ENCODE assay signal across 9 mouse cellular contexts in genomic region chr6:125379781-125380180, GRCm38 (mm10). TPM values are rescaled to one million over a fixed set of nuclear protein-coding genes. Genes with fewer than 3 reads are reported as not detected.
A peak's percentile ranks its signal among the peaks of the same experiment; 100 is the strongest.
DNase-seq lines count a peak whose midpoint lies in the region; ATAC-seq and TF ChIP-seq lines count a peak whose summit lies in the region.
"Had no signal": no experiment of that assay in that cellular context is flagged by ENCODE, and none has a peak within 500 bp of the region (broad histone marks: within the 10 kb centered on the region; RNA-seq: fewer than 3 reads in every experiment).

No protein-coding gene starts in this region.

- H3K27me3 ChIP-seq in neural tube, embryonic 12.5 days (replicated peaks): peaks cover 64% of the 10 kb centered on the region
- peaks cover 72% of the 10 kb centered on the region for H3K27me3 ChIP-seq in hindbrain, embryonic 13.5 days
- H3K27me3 ChIP-seq in liver, embryonic 12.5 days (replicated peaks): peaks cover 84% of the 10 kb centered on the region
- H3K27me3 ChIP-seq in stomach, postnatal 0 days (ENCODE audit: control insufficient read depth, insufficient read depth, low read length): no peaks in the 10 kb centered on the region

- 2% methylated on average over 9 of the region's 9 CpGs for WGBS in neural tube, embryonic 12.5 days
- 4% methylated on average over 9 of the region's 9 CpGs for WGBS in hindbrain, embryonic 13.5 days
- WGBS in liver, embryonic 12.5 days (ENCODE audit: insufficient replicate concordance): 6% methylated on average over 9 of the region's 9 CpGs
- WGBS in stomach, postnatal 0 days: 10% methylated on average over 9 of the region's 9 CpGs

- no peaks in the 10 kb centered on the region for H3K36me3 ChIP-seq in neural tube, embryonic 12.5 days
- no peaks in the 10 kb centered on the region for H3K36me3 ChIP-seq in hindbrain, embryonic 13.5 days
- no peaks in the 10 kb centered on the region for H3K36me3 ChIP-seq in liver, embryonic 12.5 days
- H3K36me3 ChIP-seq in stomach, postnatal 0 days (ENCODE audit: control insufficient read depth, insufficient read depth, low read length): no peaks in the 10 kb centered on the region

- no peak overlapping the region for H3K9ac ChIP-seq in neural tube, embryonic 12.5 days
- peak overlapping the region; percentile 60; the same call in 1 of the 2 replicates for H3K9ac ChIP-seq in hindbrain, embryonic 13.5 days
- H3K9ac ChIP-seq in liver, embryonic 12.5 days: no peak overlapping the region
- H3K9ac ChIP-seq in stomach, postnatal 0 days (ENCODE audit: low read length): peak overlapping the region; percentile 68

- H3K4me2 ChIP-seq in neural tube, embryonic 12.5 days (replicated peaks): peak overlapping the region; percentile 58
- H3K4me2 ChIP-seq in hindbrain, embryonic 13.5 days: peak overlapping the region; percentile 65
- peak overlapping the region; percentile 61 for H3K4me2 ChIP-seq in liver, embryonic 12.5 days
- peak overlapping the region; percentile 76 for H3K4me2 ChIP-seq in stomach, postnatal 0 days (replicated peaks; ENCODE audit: low read depth)

- TF ChIP-seq EP300 in stomach, postnatal 0 days (optimal IDR thresholded peaks at IDR 0.05): no peak

- TF ChIP-seq CTCF in stomach, postnatal 0 days (IDR thresholded peaks at IDR 0.05; ENCODE audit: low read depth): no peak

- ATAC-seq in neural tube, embryonic 12.5 days (ENCODE audit: low FRiP score, low read depth): no peak
- ATAC-seq in hindbrain, embryonic 13.5 days (ENCODE audit: low FRiP score): no peak
- ATAC-seq in liver, embryonic 12.5 days: no peak
- ATAC-seq in stomach, postnatal 0 days (ENCODE audit: low FRiP score, low TSS enrichment): no peak

- H3K9me3 ChIP-seq in neural tube, embryonic 12.5 days: no peaks in the 10 kb centered on the region
- H3K9me3 ChIP-seq in hindbrain, embryonic 13.5 days: no peaks in the 10 kb centered on the region
- H3K9me3 ChIP-seq in liver, embryonic 12.5 days (replicated peaks): no peaks in the 10 kb centered on the region
- H3K9me3 ChIP-seq in stomach, postnatal 0 days (ENCODE audit: control insufficient read depth, low read length): no peaks in the 10 kb centered on the region

- H3K4me1 ChIP-seq in neural tube, embryonic 12.5 days: peaks cover 13% of the 10 kb centered on the region
- H3K4me1 ChIP-seq in hindbrain, embryonic 13.5 days (replicated peaks): peaks cover 37% of the 10 kb centered on the region
- H3K4me1 ChIP-seq in liver, embryonic 12.5 days: peaks cover 29% of the 10 kb centered on the region
- H3K4me1 ChIP-seq in stomach, postnatal 0 days (replicated peaks; ENCODE audit: control insufficient read depth, insufficient read depth): peaks cover 3% of the 10 kb centered on the region; the same call in 1 of the 2 replicates

- no peak overlapping the region for H3K27ac ChIP-seq in neural tube, embryonic 12.5 days
- H3K27ac ChIP-seq in hindbrain, embryonic 13.5 days: no peak overlapping the region
- no peak overlapping the region for H3K27ac ChIP-seq in liver, embryonic 12.5 days
- peak overlapping the region; percentile 53 for H3K27ac ChIP-seq in stomach, postnatal 0 days (replicated peaks)

- no peak for DNase-seq in neural tube, embryonic 10.5 days (ENCODE audit: extremely low spot score, low spot score)
- peak; percentile 34 for DNase-seq in stomach, postnatal 0 days (ENCODE audit: low spot score)
- DNase-seq in left cerebral cortex, postnatal 14 days (ENCODE audit: low spot score in 2 of 2): no peak
- no peak for DNase-seq in adrenal gland, adult 18-20 months (ENCODE audit: low spot score in 2 of 2)
- DNase-seq in frontal cortex, postnatal 10 days (ENCODE audit: low spot score in 2 of 2): no peak
- DNase-seq: right cerebral cortex, postnatal 4 days had no signal

- peak overlapping the region; percentile 25; the same call in 1 of the 2 replicates for H3K4me3 ChIP-seq in neural tube, embryonic 12.5 days
- H3K4me3 ChIP-seq in hindbrain, embryonic 13.5 days: peak overlapping the region; percentile 39
- peak overlapping the region; percentile 38 for H3K4me3 ChIP-seq in liver, embryonic 12.5 days
- H3K4me3 ChIP-seq in stomach, postnatal 0 days (ENCODE audit: low read depth, low read length): peak overlapping the region; percentile 47

- intact Hi-C loops in left cerebral cortex, postnatal 14 days (cut with DNase I): no loop called here

RNA-seq across cellular contexts. Expression of gene Plekhg6, which starts 0.8 kb away (rescaled TPM):
- 0.09 and 0.15 TPM in 2 replicates for polyA plus RNA-seq in neural tube, embryonic 12.5 days (2016; fragmentation: Nextera tagmentation; extraction: Ambion mirVana)
- 0.12 TPM in 2 replicates for polyA plus RNA-seq in hindbrain, embryonic 13.5 days (2015; fragmentation: Nextera tagmentation; extraction: Ambion mirVana)
- 0.37 and 0.39 TPM in 2 replicates for polyA plus RNA-seq in liver, embryonic 12.5 days (2016; fragmentation: Nextera tagmentation; extraction: Ambion mirVana)
- polyA plus RNA-seq in stomach, postnatal 0 days (2015; fragmentation: Nextera tagmentation; extraction: Ambion mirVana): 6.3 and 6.7 TPM in 2 replicates
- total RNA-seq in left cerebral cortex, postnatal 14 days (2021): under 1 TPM; 0.13 to 0.30 TPM
- total RNA-seq in adrenal gland, adult 18-20 months (2021): under 1 TPM in 1 of 2 experiments, not detected in 1; 0.13 TPM

RNA-seq across cellular contexts. Expression of gene Tnfrsf1a, which starts 30.6 kb away (rescaled TPM):
- polyA plus RNA-seq in neural tube, embryonic 12.5 days (2016; fragmentation: Nextera tagmentation; extraction: Ambion mirVana): 22.7 and 23.3 TPM in 2 replicates
- 15.1 and 15.7 TPM in 2 replicates for polyA plus RNA-seq in hindbrain, embryonic 13.5 days (2015; fragmentation: Nextera tagmentation; extraction: Ambion mirVana)
- 23.0 and 23.4 TPM in 2 replicates for polyA plus RNA-seq in liver, embryonic 12.5 days (2016; fragmentation: Nextera tagmentation; extraction: Ambion mirVana)
- 75.3 and 77.7 TPM in 2 replicates for polyA plus RNA-seq in stomach, postnatal 0 days (2015; fragmentation: Nextera tagmentation; extraction: Ambion mirVana)
- 10 to 100 TPM; 11.5 to 12.3 TPM for total RNA-seq in left cerebral cortex, postnatal 14 days (2021)
- 100 to 1,000 TPM; 185 to 291 TPM for total RNA-seq in adrenal gland, adult 18-20 months (2021)

RNA-seq across cellular contexts. Expression of gene Scnn1a, which starts 59.3 kb away (rescaled TPM):
- 0.13 and 0.47 TPM in 2 replicates for polyA plus RNA-seq in neural tube, embryonic 12.5 days (2016; fragmentation: Nextera tagmentation; extraction: Ambion mirVana)
- 0.29 and 0.31 TPM in 2 replicates for polyA plus RNA-seq in hindbrain, embryonic 13.5 days (2015; fragmentation: Nextera tagmentation; extraction: Ambion mirVana)
- 0.23 and 0.50 TPM in 2 replicates for polyA plus RNA-seq in liver, embryonic 12.5 days (2016; fragmentation: Nextera tagmentation; extraction: Ambion mirVana)
- 18.5 and 20.6 TPM in 2 replicates for polyA plus RNA-seq in stomach, postnatal 0 days (2015; fragmentation: Nextera tagmentation; extraction: Ambion mirVana)
- 1 to 10 TPM; 2.9 TPM for total RNA-seq in left cerebral cortex, postnatal 14 days (2021)
- 1 to 10 TPM; 1.3 to 1.7 TPM for total RNA-seq in adrenal gland, adult 18-20 months (2021)

Comparison
In these comparisons a context has a peak if more than half of its experiments do, and no peak if none do; other contexts are left out.
1. H3K9ac ChIP-seq: peak in hindbrain, embryonic 13.5 days (single experiment) and stomach, postnatal 0 days (single experiment); none in neural tube, embryonic 12.5 days (single experiment) and liver, embryonic 12.5 days (single experiment).
2. RNA of gene Scnn1a, which starts 59.3 kb away (polyA plus RNA-seq): 18.5 to 20.6 TPM in stomach, postnatal 0 days; 0.29 to 0.31 TPM in hindbrain, embryonic 13.5 days, 0.23 to 0.50 TPM in liver, embryonic 12.5 days and 0.13 to 0.47 TPM in neural tube, embryonic 12.5 days; every median in the first group is over 10 times any median in the second.
3. Peak in every context shown above with its lines, with median percentiles within 50 percentile points of each other: H3K4me2 ChIP-seq and H3K4me3 ChIP-seq.